Mouse (Mus musculus): ENCODE data around the gene Pex10. TPM values are rescaled to one million over a fixed set of nuclear protein-coding genes. Genes with fewer than 3 reads are reported as not detected.

Pex10 gene
- 15.9 and 17.8 TPM in 2 replicates for polyA plus RNA-seq (2015; fragmentation: Nextera tagmentation; extraction: Ambion mirVana)

- WGBS, result 1% methylated on average over 48 of the region's 48 CpGs
- ATAC-seq (ENCODE audit: low read depth), result peak; percentile 93
- peak within 1 kb of the TSS; percentile 74 for H3K27ac ChIP-seq (replicated peaks)
- H3K9ac ChIP-seq, result peak within 1 kb of the TSS; percentile 85
- H3K9me3 ChIP-seq, result no peaks in the 10 kb centered on the region
- no peaks in the 10 kb centered on the region for H3K27me3 ChIP-seq
- H3K4me3 ChIP-seq, result peak within 1 kb of the TSS; percentile 65
- H3K4me1 ChIP-seq (replicated peaks), result peaks cover 23% of the 10 kb centered on the region
- H3K4me2 ChIP-seq, result peak within 1 kb of the TSS; percentile 90
- H3K36me3 ChIP-seq, result peaks cover 40% of the 10 kb centered on the region
Measured at GRCm38 (mm10) chr4:155066834-155067522, at the start of gene Pex10. Pex10 (plus strand) TSS chr4:155067016.

DNA sequence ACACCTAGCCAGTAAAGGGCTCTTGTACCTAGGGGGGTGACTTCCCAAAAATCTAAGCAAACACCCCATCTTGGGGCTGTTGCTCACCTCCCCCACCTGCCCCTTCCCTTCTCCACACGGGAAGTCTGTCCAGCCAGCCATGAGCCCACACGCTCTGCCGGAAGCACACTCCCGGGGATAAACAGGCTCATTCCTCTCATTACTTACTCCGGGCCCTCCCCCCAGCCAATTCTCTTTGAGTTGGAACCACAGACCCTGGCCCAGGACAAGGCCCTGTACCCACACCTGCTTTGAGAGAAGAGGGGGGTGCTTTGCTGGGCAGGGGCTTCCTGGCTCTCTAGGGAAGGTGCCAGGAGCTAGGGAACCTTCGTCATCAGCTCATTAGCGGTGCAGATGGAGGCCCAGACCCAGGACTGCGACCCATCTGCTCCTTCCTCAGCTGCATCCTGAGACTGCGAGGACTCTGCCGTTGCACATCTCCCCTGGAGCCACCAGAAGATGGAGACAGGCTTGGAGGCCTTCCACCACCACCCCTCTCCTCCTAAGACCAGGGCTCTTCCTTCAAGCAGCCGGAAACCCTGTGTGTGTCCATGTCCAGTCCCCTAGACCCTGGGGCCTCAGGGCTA, 49.5 kb upstream of the Pex10 start:
- Histone ChIP-seq H3K4me3 (no peak overlapping the region), H3K9me3 (no peaks in the 10 kb centered on the region), H3K36me3 (no peaks in the 10 kb centered on the region), H3K27me3 (peaks cover 8% of the 10 kb centered on the region; the same call in 1 of the 2 replicates), H3K27ac (replicated peaks) (no peak overlapping the region), H3K4me1 (replicated peaks) (peaks cover 80% of the 10 kb centered on the region), H3K4me2 (no peak overlapping the region), H3K9ac (no peak overlapping the region)
- WGBS, result 56% methylated on average over 11 of the region's 11 CpGs
- no peak for ATAC-seq (ENCODE audit: low read depth)

DNA sequence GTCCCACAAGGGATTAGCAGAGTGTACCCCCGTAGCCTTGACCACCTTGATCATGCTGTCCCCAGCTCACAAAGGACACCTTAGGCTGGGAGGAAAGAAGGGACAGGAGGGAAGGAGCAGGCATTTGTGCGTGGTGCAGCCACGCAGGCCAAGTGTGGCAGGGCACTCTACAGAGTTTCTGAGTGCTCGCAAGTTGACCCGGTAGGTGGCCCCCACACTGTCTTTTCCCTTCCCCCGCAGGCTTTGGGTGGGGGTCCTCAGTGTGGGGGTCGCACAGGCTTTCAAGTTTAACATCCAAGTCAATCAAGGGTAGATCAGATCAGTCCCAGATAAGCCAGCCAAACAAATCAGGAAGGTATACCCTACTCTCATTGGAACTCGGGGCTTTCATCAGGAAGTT, 48.8 kb upstream of the Pex10 start:
- no peaks in the 10 kb centered on the region for H3K36me3 ChIP-seq
- H3K9me3 ChIP-seq, result no peaks in the 10 kb centered on the region
- H3K27ac ChIP-seq (replicated peaks), result no peak overlapping the region
- H3K4me1 ChIP-seq (replicated peaks), result peaks cover 78% of the 10 kb centered on the region
- H3K4me3 ChIP-seq, result no peak overlapping the region
- H3K9ac ChIP-seq, result no peak overlapping the region
- WGBS, result 75% methylated on average over 8 of the region's 8 CpGs
- no peak overlapping the region for H3K4me2 ChIP-seq
- no peak for ATAC-seq (ENCODE audit: low read depth)
- H3K27me3 ChIP-seq, result peaks cover 8% of the 10 kb centered on the region; the same call in 1 of the 2 replicates

GRCm38 (mm10) chr4:155018601-155019335, 48.0 kb upstream of the Pex10 start:
- Histone ChIP-seq H3K27ac (replicated peaks) (no peak overlapping the region), H3K27me3 (peaks cover 8% of the 10 kb centered on the region; the same call in 1 of the 2 replicates), H3K9ac (peak overlapping the region; percentile 38; the same call in 1 of the 2 replicates), H3K9me3 (no peaks in the 10 kb centered on the region), H3K4me3 (peak overlapping the region; percentile 18), H3K36me3 (no peaks in the 10 kb centered on the region), H3K4me1 (replicated peaks) (peaks cover 75% of the 10 kb centered on the region), H3K4me2 (peak overlapping the region; percentile 36)
- WGBS, result 6% methylated on average over 15 of the region's 15 CpGs
- peak; percentile 45 for ATAC-seq (ENCODE audit: low read depth)

- ATAC-seq (ENCODE audit: low read depth), result peak; percentile 38
- Histone ChIP-seq H3K4me2 (peak overlapping the region; percentile 36), H3K4me1 (replicated peaks) (peaks cover 74% of the 10 kb centered on the region), H3K27me3 (peaks cover 8% of the 10 kb centered on the region; the same call in 1 of the 2 replicates), H3K27ac (replicated peaks) (no peak overlapping the region), H3K36me3 (no peaks in the 10 kb centered on the region), H3K9ac (peak overlapping the region; percentile 38; the same call in 1 of the 2 replicates), H3K4me3 (peak overlapping the region; percentile 18), H3K9me3 (no peaks in the 10 kb centered on the region)
- WGBS, result under 1% methylated on average over 10 of the region's 10 CpGs
Measured at GRCm38 (mm10) chr4:155019336-155019847, 47.4 kb upstream of the Pex10 start.

GRCm38 (mm10) chr4:155020141-155020540, 46.7 kb upstream of the Pex10 start:
- Histone ChIP-seq H3K27me3 (peaks cover 8% of the 10 kb centered on the region; the same call in 1 of the 2 replicates), H3K36me3 (no peaks in the 10 kb centered on the region), H3K27ac (replicated peaks) (no peak overlapping the region), H3K9me3 (no peaks in the 10 kb centered on the region), H3K4me3 (no peak overlapping the region), H3K4me2 (no peak overlapping the region), H3K4me1 (replicated peaks) (peaks cover 74% of the 10 kb centered on the region), H3K9ac (no peak overlapping the region)
- WGBS, result 64% methylated on average over 1 of the region's 1 CpGs
- ATAC-seq (ENCODE audit: low read depth), result no peak

DNA sequence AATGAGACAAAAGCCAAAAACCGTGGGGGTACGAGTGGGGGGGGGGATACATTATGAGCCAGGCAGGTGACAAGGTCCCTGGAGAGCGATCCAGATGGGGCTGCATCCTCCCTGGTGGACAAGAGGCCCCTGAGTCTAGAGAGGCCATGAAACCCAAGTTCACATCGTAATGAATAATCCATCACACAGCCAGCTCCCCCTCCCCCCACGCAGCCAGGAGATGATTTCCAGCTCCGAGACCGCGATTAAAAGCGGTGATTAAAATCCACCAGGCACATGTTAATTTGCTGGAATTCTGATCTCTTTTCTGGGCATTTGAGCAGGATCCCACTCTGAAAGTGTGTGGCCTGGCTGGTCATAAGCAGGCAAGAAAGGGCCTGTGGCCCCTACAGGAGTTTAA, 46.0 kb upstream of the Pex10 start:
- 29% methylated on average over 9 of the region's 9 CpGs for WGBS
- no peak for ATAC-seq (ENCODE audit: low read depth)
- peaks cover 67% of the 10 kb centered on the region for H3K4me1 ChIP-seq (replicated peaks)

DNA sequence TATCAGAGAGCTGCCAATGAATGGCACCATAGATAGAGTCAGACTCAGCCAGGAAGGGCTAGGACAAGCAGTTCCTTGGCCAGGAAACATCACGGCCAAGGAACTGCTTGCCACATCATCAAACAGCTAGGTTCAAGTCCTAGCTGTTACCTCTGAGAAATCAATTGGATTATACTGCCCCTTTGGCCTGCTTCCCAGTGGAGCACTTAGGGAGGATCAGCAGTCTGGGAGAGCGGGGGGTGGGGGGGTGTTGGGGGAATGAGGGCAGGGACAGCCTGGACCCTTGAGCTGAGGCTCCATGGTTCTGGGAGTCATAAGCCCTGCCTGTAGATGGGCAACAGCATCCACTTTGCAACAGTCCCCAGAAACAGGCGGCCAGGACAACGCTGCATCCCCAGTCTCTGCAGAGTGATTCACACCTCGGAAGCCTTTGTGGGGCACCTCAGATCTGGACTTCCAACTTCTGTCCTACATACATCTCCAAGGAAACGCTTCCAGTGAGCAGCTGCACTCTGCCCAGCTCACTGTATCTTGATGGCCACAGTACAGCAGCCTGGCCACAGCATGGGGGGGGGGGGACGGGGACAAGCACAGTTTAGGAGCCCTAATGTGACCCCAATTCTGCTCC, 44.5 kb upstream of the Pex10 start:
- Histone ChIP-seq H3K9ac (no peak overlapping the region), H3K4me3 (no peak overlapping the region), H3K4me2 (no peak overlapping the region), H3K27me3 (peaks cover 8% of the 10 kb centered on the region; the same call in 1 of the 2 replicates), H3K4me1 (replicated peaks) (peaks cover 56% of the 10 kb centered on the region), H3K27ac (replicated peaks) (no peak overlapping the region), H3K9me3 (no peaks in the 10 kb centered on the region), H3K36me3 (no peaks in the 10 kb centered on the region)
- WGBS, result 69% methylated on average over 7 of the region's 7 CpGs
- ATAC-seq (ENCODE audit: low read depth), result no peak

More for the DNA sequence above, 46.0 kb upstream of the Pex10 start:
- H3K9ac ChIP-seq, result no peak overlapping the region
- no peak overlapping the region for H3K27ac ChIP-seq (replicated peaks)
- no peaks in the 10 kb centered on the region for H3K9me3 ChIP-seq
- no peak overlapping the region for H3K4me2 ChIP-seq
- no peaks in the 10 kb centered on the region for H3K36me3 ChIP-seq
- no peak overlapping the region for H3K4me3 ChIP-seq
- H3K27me3 ChIP-seq, result peaks cover 8% of the 10 kb centered on the region; the same call in 1 of the 2 replicates

DNA sequence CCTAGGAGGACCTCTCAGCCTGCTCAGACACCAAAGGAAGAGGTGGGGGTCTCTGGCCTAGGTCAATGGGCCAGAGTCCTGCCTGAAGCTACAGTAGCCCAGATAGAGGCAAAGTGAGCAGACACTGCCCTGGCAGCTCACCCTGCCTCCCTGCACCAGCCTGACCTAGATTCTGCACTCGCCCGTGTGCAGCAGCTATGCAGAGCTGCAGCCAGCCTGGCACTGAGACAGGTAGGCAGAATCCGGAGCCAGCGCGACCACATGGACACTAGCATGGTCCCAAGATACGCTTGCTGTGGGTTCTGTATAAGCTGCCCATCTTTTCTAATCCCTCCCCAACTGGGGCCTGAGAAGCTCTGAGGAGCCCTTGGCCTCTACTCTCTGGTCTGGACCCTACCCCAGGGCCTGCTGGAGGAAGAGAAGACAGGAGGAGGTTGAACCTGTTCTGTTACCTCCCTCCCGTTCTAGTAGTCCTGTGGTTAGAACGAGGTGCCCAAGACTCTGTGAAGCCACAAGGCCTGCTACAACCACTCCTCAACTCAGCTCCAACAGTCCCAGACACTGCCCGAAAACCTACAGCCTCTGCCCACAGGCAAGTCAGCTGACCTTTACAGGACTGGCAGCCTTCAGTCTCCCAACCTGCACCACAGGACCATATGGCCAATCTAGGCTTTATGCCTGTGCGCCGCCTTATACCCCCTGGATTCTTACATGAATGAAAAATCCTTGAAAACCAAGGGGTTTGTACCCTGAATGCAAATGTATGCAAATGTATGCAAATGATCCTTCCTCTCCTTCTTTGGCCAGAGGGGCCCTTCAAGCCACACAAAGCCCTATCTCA, 42.4 kb upstream of the Pex10 start:
- Histone ChIP-seq H3K4me1 (replicated peaks) (peaks cover 36% of the 10 kb centered on the region), H3K9ac (no peak overlapping the region), H3K9me3 (no peaks in the 10 kb centered on the region), H3K27ac (replicated peaks) (0 out of 2 replicates have a peak overlapping the region, but pooled peaks have one; percentile 6), H3K4me2 (no peak overlapping the region), H3K27me3 (no peaks in the 10 kb centered on the region), H3K4me3 (no peak overlapping the region), H3K36me3 (no peaks in the 10 kb centered on the region)
- 69% methylated on average over 11 of the region's 11 CpGs for WGBS
- no peak; the same call in 1 of the 2 replicates for ATAC-seq (ENCODE audit: low read depth)

- Histone ChIP-seq H3K27ac (replicated peaks) (no peak overlapping the region), H3K4me3 (no peak overlapping the region), H3K4me1 (replicated peaks) (peaks cover 39% of the 10 kb centered on the region), H3K9me3 (no peaks in the 10 kb centered on the region), H3K4me2 (no peak overlapping the region), H3K27me3 (peaks cover 16% of the 10 kb centered on the region; the same call in 1 of the 2 replicates), H3K36me3 (no peaks in the 10 kb centered on the region), H3K9ac (0 out of 2 replicates have a peak overlapping the region, but pooled peaks have one; percentile 22)
- ATAC-seq (ENCODE audit: low read depth), result no peak
- 36% methylated on average over 6 of the region's 6 CpGs for WGBS
Measured at GRCm38 (mm10) chr4:155033115-155033514, 33.7 kb upstream of the Pex10 start.

DNA sequence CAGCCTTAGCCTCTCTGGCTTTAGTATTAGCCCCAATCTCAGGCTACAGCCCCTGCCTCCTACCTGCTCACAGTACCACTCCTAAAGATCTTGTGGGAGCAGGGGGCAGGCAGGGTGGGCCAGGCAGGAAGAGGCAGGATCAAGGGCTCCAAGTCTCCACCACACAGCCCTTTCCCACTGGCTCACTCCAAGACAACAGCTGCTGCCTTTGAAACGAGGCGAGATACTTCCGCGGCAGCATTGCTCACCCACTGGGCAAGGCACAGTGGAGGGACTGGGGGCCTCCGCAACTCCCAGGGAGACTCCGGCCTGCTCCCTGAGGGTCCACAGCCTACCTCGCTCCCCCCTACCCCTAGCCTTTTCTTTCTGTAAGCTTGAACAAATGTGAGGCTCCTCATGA, 32.6 kb upstream of the Pex10 start:
- Histone ChIP-seq H3K4me2 (no peak overlapping the region), H3K9ac (no peak overlapping the region), H3K9me3 (no peaks in the 10 kb centered on the region), H3K27me3 (peaks cover 16% of the 10 kb centered on the region; the same call in 1 of the 2 replicates), H3K4me1 (replicated peaks) (peaks cover 39% of the 10 kb centered on the region), H3K27ac (replicated peaks) (no peak overlapping the region), H3K36me3 (no peaks in the 10 kb centered on the region), H3K4me3 (no peak overlapping the region)
- 13% methylated on average over 7 of the region's 7 CpGs for WGBS
- ATAC-seq (ENCODE audit: low read depth), result no peak

Measured in neural tube, embryonic 13.5 days (tissue).